Mouse (Mus musculus) embryonic stem cell, embryonic (primary cell): ENCODE measurements at regions not wholly inside any gene's neighbourhood (a gene's known extent, or its start where the extent isn't known, plus 50 kb on each side); places are given as distances from the start of the nearest gene placed in this dataset.

ENCODE experiments used
- CTCF ChIA-PET, 4 experiments: fragments of 300-600 bp in 2 of 4; fragments of 350-600 bp in 2 of 4; sonication (Branson Sonifier 250); formaldehyde crosslinking; loops; one replicate each; lab custom pipeline; 2022; ENCODE audit warnings: inconsistent platforms in 2 of 4; lab: Charles Lee
- POLR2A ChIA-PET, 4 experiments: fragments of 300-600 bp in 2 of 4; fragments of 350-600 bp in 2 of 4; sonication (Branson Sonifier 250); formaldehyde crosslinking; loops; one replicate each; lab custom pipeline; 2022; ENCODE audit warnings: antibody characterized with exemption in 4 of 4, inconsistent platforms in 1 of 4; lab: Charles Lee

DNA sequence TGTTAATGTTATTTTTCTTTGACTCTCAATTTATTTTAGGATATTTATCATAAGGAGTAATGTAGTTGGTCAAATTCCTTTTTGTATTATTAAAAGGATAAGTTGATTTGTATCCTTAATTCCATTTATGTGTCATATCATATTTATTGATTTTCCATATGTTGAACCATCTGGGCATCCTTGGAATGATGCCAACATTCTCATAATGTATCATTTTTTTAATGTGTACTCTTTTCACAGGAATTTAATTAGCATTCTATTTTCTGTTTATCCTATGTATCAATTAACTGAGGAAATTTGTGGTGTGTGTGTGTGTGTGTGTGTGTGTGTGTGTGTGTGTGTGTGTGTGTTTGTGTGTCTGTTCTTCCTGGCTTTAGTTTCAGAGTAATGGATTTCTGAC lies 779.6 kb downstream of the Pcdh7 start:
- ChIA-PET POLR2A (no interaction called here), CTCF (no interaction called here)

DNA sequence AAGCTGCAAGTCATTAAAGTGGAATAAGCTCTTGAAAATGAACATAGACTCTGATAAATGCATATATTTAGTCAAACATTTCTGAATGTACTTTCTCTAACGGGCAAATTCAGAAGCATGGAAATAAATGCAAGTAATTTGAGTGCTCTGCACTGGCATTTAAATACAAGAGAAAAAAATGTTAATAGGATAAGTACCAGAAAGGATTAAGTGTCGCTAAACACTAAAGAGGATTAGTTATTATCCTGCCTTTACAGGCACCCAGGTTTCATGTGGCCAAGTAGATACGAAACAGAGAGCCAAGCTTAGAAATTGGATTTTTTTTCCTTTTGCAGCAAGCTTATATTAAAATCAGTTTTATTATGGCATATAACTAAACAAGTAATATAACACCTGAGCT lies 813.8 kb downstream of the Pcdh7 start:
- POLR2A ChIA-PET = interaction anchor here in 1 of 4 experiments (0.7 kb wide), 1 partner anchor 26 kb away, joined by 3 read pairs; no protein-coding TSS in a partner anchor
- CTCF ChIA-PET = no interaction called here

DNA sequence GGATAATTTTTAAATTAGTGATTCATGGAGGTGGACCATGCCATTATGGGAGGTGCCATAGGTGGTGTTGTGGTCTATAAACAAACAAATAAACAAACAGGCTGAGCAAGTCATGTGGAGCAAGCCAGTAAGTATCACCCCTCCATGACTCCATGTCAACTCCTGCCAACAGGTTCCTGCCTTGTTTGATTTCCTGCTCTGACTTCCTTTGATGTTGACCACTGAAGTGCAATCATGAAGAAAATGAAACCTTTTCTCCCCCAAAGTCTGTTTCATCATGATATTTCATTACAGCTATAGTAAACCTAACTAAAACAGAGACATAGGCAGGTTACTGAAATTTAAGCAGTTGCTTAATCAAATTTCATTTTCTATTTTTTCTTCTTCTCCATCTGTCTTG lies 839.0 kb downstream of the Pcdh7 start:
- POLR2A ChIA-PET = no interaction called here
- CTCF ChIA-PET = no interaction called here

DNA sequence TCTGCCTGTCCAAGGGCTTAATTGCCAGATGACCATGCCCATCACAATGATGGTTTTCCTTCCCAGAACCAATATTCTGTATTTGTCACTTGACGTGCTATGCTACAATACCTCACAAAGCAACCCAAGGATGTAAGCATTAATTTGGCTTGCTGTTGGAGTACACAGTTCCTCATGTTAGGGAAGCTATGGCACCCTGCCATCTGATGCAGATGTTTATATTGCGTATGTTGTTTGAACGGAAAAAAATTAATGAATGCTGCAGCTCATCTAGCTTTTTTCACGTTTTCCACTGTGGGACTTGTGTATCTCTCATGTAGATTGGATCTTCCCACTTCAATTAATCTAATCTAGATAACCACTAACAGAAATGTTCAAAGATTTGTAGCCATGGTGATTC lies 842.0 kb downstream of the Pcdh7 start:
- CTCF ChIA-PET = no interaction called here
- POLR2A ChIA-PET = no interaction called here

DNA sequence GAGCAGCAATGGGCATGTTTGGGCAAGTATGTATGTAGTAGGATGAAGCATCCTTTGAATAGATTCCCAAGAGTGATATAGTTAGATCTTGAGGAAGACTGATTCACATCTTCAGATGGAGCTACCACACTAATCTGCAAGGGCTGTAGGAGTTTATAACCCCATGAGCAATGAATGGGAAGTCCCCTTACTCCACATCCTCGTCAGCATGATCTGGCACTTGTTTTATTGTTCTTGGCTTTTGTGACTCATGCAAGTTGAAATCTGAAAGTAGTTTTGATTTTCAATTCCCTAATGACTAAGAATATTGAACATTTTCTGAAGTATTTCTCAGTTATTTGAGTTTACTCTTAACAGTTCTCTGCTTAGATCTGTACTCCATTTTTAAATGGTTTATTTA lies 882.1 kb downstream of the Pcdh7 start:
- ChIA-PET CTCF (no interaction called here), POLR2A (no interaction called here)

DNA sequence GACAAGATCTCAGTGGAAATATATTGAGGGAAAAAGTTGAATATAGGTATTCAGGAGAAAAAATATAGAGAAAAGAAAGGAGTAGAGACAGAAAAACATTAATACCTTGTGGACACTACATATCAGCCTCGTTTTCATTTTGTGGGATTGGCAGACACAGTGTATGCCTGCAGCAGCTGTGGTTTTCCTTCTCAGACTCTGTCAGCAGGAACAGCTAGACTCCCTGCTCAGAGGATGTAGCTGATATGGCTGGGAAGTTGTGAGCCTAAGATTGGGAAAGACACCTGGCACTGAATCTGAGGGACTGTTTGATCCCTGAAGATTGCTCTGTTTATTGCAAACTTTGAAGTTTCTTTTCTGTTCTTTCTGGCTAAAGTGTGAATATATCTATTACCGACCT lies 903.8 kb downstream of the Pcdh7 start:
- POLR2A ChIA-PET = no interaction called here
- CTCF ChIA-PET = no interaction called here
